8 mouse cellular contexts compared by ENCODE assay signal in genomic region chr6:120916972-120917881, GRCm38 (mm10). TPM values are rescaled to one million over a fixed set of nuclear protein-coding genes. Genes with fewer than 3 reads are reported as not detected.
DNase-seq lines count a peak whose midpoint lies in the region; ATAC-seq and TF ChIP-seq lines count a peak whose summit lies in the region.
"Not testable (repeated sequence)": the region's sequence is repeated elsewhere in the genome, so short reads cannot be mapped to it uniquely, and the experiment has no call there.

No protein-coding gene starts in this region.

- not testable (repeated sequence) for TF ChIP-seq RAD21 in CH12.LX (IDR thresholded peaks at IDR 0.05; ENCODE audit: low read depth, low read length)

- in situ Hi-C loops in CH12.LX (cut with MboI; ENCODE audit: low pct_ligation_motif_present, low pct_unique_long_range_greater_than_20kb, low sequenced_read_pairs): not testable (repeated sequence)

- peak overlapping the region; percentile 86 to 94 (median 91) for H3K4me3 ChIP-seq in CH12.LX (replicated peaks in 1 of 3; ENCODE audit: low read depth in 2 of 3, low read length in 2 of 3, poor library complexity in 1 of 3)
- peak overlapping the region; percentile 79 for H3K4me3 ChIP-seq in forebrain, embryonic 15.5 days
- peak overlapping the region; percentile 61 for H3K4me3 ChIP-seq in kidney, embryonic 16.5 days (ENCODE audit: low read length)
- H3K4me3 ChIP-seq in liver, embryonic 16.5 days (ENCODE audit: low read depth, low read length): peak overlapping the region; percentile 70
- H3K4me3 ChIP-seq in midbrain, embryonic 13.5 days (replicated peaks): peak overlapping the region; percentile 69
- peak overlapping the region; percentile 61 for H3K4me3 ChIP-seq in stomach, embryonic 14.5 days (ENCODE audit: low read depth, low read length)

- not testable (repeated sequence) for DNase-seq in CH12.LX (ENCODE audit: extremely low read depth)
- DNase-seq in cerebellum, postnatal 14 days: peak; percentile 26 to 37

- TF ChIP-seq POLR2A in CH12.LX (IDR thresholded peaks at IDR 0.05; ENCODE audit: low read depth, low read length): not testable (repeated sequence)

- peaks cover 1 to 12% of the 10 kb centered on the region in 2 experiments for H3K36me3 ChIP-seq in CH12.LX (replicated peaks in 1 of 2; ENCODE audit: control insufficient read depth in 1 of 2, insufficient read depth in 1 of 2, low read length in 1 of 2)
- not testable (repeated sequence) for H3K36me3 ChIP-seq in forebrain, embryonic 15.5 days; kidney, embryonic 16.5 days (ENCODE audit: insufficient read depth, low read length); liver, embryonic 16.5 days (ENCODE audit: control insufficient read depth, insufficient read depth); midbrain, embryonic 13.5 days; stomach, embryonic 14.5 days (ENCODE audit: control insufficient read depth, insufficient read depth, low read length)

- not testable (repeated sequence) for H3K27me3 ChIP-seq in CH12.LX (replicated peaks); forebrain, embryonic 15.5 days; kidney, embryonic 16.5 days (ENCODE audit: insufficient read depth, low read length); liver, embryonic 16.5 days (ENCODE audit: control insufficient read depth, insufficient read depth, low read depth, low read length); midbrain, embryonic 13.5 days; stomach, embryonic 14.5 days (ENCODE audit: control insufficient read depth, insufficient read depth, low read length)

- peaks cover 25% of the 10 kb centered on the region for H3K79me2 ChIP-seq in CH12.LX (replicated peaks; ENCODE audit: control insufficient read depth, extremely low read depth, insufficient read depth, poor library complexity, severe bottlenecking)

- H3K27ac ChIP-seq in CH12.LX (ENCODE audit: insufficient read depth, low read depth): peak overlapping the region; percentile 100
- not testable (repeated sequence) for H3K27ac ChIP-seq in forebrain, embryonic 15.5 days (replicated peaks); kidney, embryonic 16.5 days (ENCODE audit: low read length); liver, embryonic 16.5 days (ENCODE audit: low read length); midbrain, embryonic 13.5 days; stomach, embryonic 14.5 days (ENCODE audit: low read length)

- H3K4me2 ChIP-seq in CH12.LX (ENCODE audit: insufficient read depth, low read depth, poor library complexity, severe bottlenecking): peak overlapping the region; percentile 48
- peak overlapping the region; percentile 84 for H3K4me2 ChIP-seq in forebrain, embryonic 15.5 days (replicated peaks)
- peak overlapping the region; percentile 96 for H3K4me2 ChIP-seq in kidney, embryonic 16.5 days (replicated peaks; ENCODE audit: low read depth, low read length)
- peak overlapping the region; percentile 97 for H3K4me2 ChIP-seq in liver, embryonic 16.5 days (ENCODE audit: low read depth, low read length)
- H3K4me2 ChIP-seq in midbrain, embryonic 13.5 days (replicated peaks): peak overlapping the region; percentile 94
- H3K4me2 ChIP-seq in stomach, embryonic 14.5 days (replicated peaks; ENCODE audit: low read depth, low read length): peak overlapping the region; percentile 88

- dilution Hi-C loops in CH12.LX (cut with MboI; ENCODE audit: extremely low pct_ligation_motif_present, extremely low pct_unique_long_range_greater_than_20kb, low sequenced_read_pairs): not testable (repeated sequence)

- peaks cover 14% of the 10 kb centered on the region for H3K9me3 ChIP-seq in CH12.LX (replicated peaks; ENCODE audit: low read length)
- H3K9me3 ChIP-seq in forebrain, embryonic 15.5 days; kidney, embryonic 16.5 days (ENCODE audit: low read length); liver, embryonic 16.5 days (replicated peaks; ENCODE audit: control insufficient read depth, low read length); midbrain, embryonic 13.5 days; stomach, embryonic 14.5 days (ENCODE audit: control insufficient read depth, low read depth, low read length): not testable (repeated sequence)

- TF ChIP-seq EP300 in CH12.LX (IDR thresholded peaks at IDR 0.05; ENCODE audit: low read length): peak; percentile 30; the same call in 1 of the 2 replicates

- H3K9ac ChIP-seq in CH12.LX (ENCODE audit: insufficient read depth, low read depth): peak overlapping the region; percentile 93
- H3K9ac ChIP-seq in forebrain, embryonic 15.5 days (replicated peaks): peak overlapping the region; percentile 57
- H3K9ac ChIP-seq in kidney, embryonic 16.5 days (replicated peaks; ENCODE audit: low read length): peak overlapping the region; percentile 46
- peak overlapping the region; percentile 66 for H3K9ac ChIP-seq in liver, embryonic 16.5 days (ENCODE audit: low read depth, low read length)
- peak overlapping the region; percentile 78 for H3K9ac ChIP-seq in midbrain, embryonic 13.5 days (replicated peaks)
- peak overlapping the region; percentile 19; the same call in 1 of the 2 replicates for H3K9ac ChIP-seq in stomach, embryonic 14.5 days (replicated peaks; ENCODE audit: low read depth, low read length)

- peak; percentile 11 for ATAC-seq in forebrain, embryonic 15.5 days (replicated peaks)
- peak; percentile 16 to 50; a peak in 3 of 4 replicates for ATAC-seq in hematopoietic stem cell, adult 5-6 weeks (replicated peaks in 1 of 2; ENCODE audit: insufficient read depth in 1 of 2, low FRiP score in 2 of 2, low TSS enrichment in 1 of 2, low read depth in 1 of 2, poor library complexity in 2 of 2, severe bottlenecking in 2 of 2)
- ATAC-seq in kidney, embryonic 16.5 days (ENCODE audit: low FRiP score, low TSS enrichment): 0 out of 2 replicates have a peak, but pooled peaks have one; percentile 1
- peak; percentile 26 for ATAC-seq in liver, embryonic 16.5 days (ENCODE audit: low read depth)
- ATAC-seq in midbrain, embryonic 13.5 days: not testable (repeated sequence)
- peak; percentile 5; the same call in 1 of the 2 replicates for ATAC-seq in stomach, embryonic 14.5 days (ENCODE audit: insufficient number of reproducible peaks, insufficient read depth, low FRiP score, low read depth)

- H3K4me1 ChIP-seq in CH12.LX (ENCODE audit: control insufficient read depth in 1 of 2, insufficient read depth in 2 of 2): peaks cover 8 to 40% of the 10 kb centered on the region in 2 experiments
- peaks cover 14% of the 10 kb centered on the region for H3K4me1 ChIP-seq in forebrain, embryonic 15.5 days
- peaks cover 14% of the 10 kb centered on the region for H3K4me1 ChIP-seq in kidney, embryonic 16.5 days (ENCODE audit: insufficient read depth, low read length)
- peaks cover 45% of the 10 kb centered on the region for H3K4me1 ChIP-seq in liver, embryonic 16.5 days (ENCODE audit: control insufficient read depth, low read depth, low read length)
- H3K4me1 ChIP-seq in midbrain, embryonic 13.5 days (replicated peaks); stomach, embryonic 14.5 days (ENCODE audit: control insufficient read depth, insufficient read depth, low read length): not testable (repeated sequence)

- WGBS in forebrain, embryonic 15.5 days: 30% methylated on average over 12 of the region's 14 CpGs
- 19% methylated on average over 10 of the region's 14 CpGs for WGBS in kidney, embryonic 16.5 days
- 28% methylated on average over 9 of the region's 14 CpGs for WGBS in liver, embryonic 16.5 days (ENCODE audit: insufficient replicate concordance)
- WGBS in midbrain, embryonic 13.5 days: 27% methylated on average over 11 of the region's 14 CpGs
- 28% methylated on average over 9 of the region's 14 CpGs for WGBS in stomach, embryonic 14.5 days

- not testable (repeated sequence) for TF ChIP-seq CTCF in CH12.LX (conservative IDR thresholded peaks at IDR 0.05 in 1 of 2, IDR thresholded peaks at IDR 0.05 in 1 of 2; ENCODE audit: low read depth in 2 of 2, low read length in 2 of 2)

TF ChIP-seq in CH12.LX, 34 proteins besides CTCF, POLR2A, EP300 and RAD21:
- TF ChIP-seq MAZ (IDR thresholded peaks at IDR 0.05; ENCODE audit: low read depth, low read length) (0 out of 2 replicates have a peak, but pooled peaks have one; percentile 8), CHD1 (IDR thresholded peaks at IDR 0.05; ENCODE audit: low read depth, low read length) (peak; percentile 14; the same call in 1 of the 2 replicates), ZNF384 (IDR thresholded peaks at IDR 0.05; ENCODE audit: low read depth, low read length) (peak; percentile 85), USF2 (conservative IDR thresholded peaks at IDR 0.05; ENCODE audit: low read depth, low read length) (peak; percentile 38; the same call in 1 of the 2 replicates), SIN3A (IDR thresholded peaks at IDR 0.05; ENCODE audit: low read length) (peak; percentile 32; the same call in 1 of the 2 replicates), MAX (IDR thresholded peaks at IDR 0.05; ENCODE audit: low read length) (peak; percentile 71), USF1 (IDR thresholded peaks at IDR 0.05; ENCODE audit: low read depth, low read length) (peak; percentile 46), MYC (IDR thresholded peaks at IDR 0.05; ENCODE audit: low read depth, low read length) (peak; percentile 59), MXI1 (IDR thresholded peaks at IDR 0.05; ENCODE audit: low read depth, low read length) (peak; percentile 65; the same call in 1 of the 2 replicates), BHLHE40 (IDR thresholded peaks at IDR 0.05; ENCODE audit: low read depth, low read length) (peak; percentile 54), ETS1 (conservative IDR thresholded peaks at IDR 0.05; ENCODE audit: low read depth, low read length) (peak; percentile 37; the same call in 1 of the 2 replicates)

RNA-seq across cellular contexts. Expression of gene Bid, which starts 0.6 kb away (rescaled TPM):
- total RNA-seq in CH12.LX (2012; rRNA removed) (102 and 118 TPM in 2 replicates), CH12.LX (2014; rRNA removed) (132 and 148 TPM in 2 replicates)
- 129 and 144 TPM in 2 replicates for polyA plus RNA-seq in CH12.LX (2012; ENCODE audit: insufficient read length, low read depth)
- polyA plus RNA-seq in forebrain, embryonic 15.5 days (2015; fragmentation: Nextera tagmentation; extraction: Ambion mirVana): 24.3 TPM in 2 replicates
- 14.0 and 22.7 TPM in 2 replicates for total RNA-seq in hematopoietic stem cell, adult 5-6 weeks (2017)
- polyA plus RNA-seq in kidney, embryonic 16.5 days (2015; fragmentation: Nextera tagmentation; extraction: Ambion mirVana): 26.8 and 29.1 TPM in 2 replicates
- 20.2 and 21.5 TPM in 2 replicates for polyA plus RNA-seq in liver, embryonic 16.5 days (2015; fragmentation: Nextera tagmentation; extraction: Ambion mirVana)
- 27.2 and 28.1 TPM in 2 replicates for polyA plus RNA-seq in midbrain, embryonic 13.5 days (2015; fragmentation: Nextera tagmentation; extraction: Ambion mirVana)
- 21.1 and 23.8 TPM in 2 replicates for polyA plus RNA-seq in stomach, embryonic 14.5 days (2014; fragmentation: Nextera tagmentation; extraction: Ambion mirVana)

Comparison
In these comparisons a context has a peak if more than half of its experiments do, and no peak if none do; other contexts are left out.
1. H3K9ac ChIP-seq: peak in every context shown above with its lines; median percentile 93 in CH12.LX; 78 in midbrain, embryonic 13.5 days; 66 in liver, embryonic 16.5 days; 57 in forebrain, embryonic 15.5 days; 46 in kidney, embryonic 16.5 days; 19 in stomach, embryonic 14.5 days.